Mouse (Mus musculus): ENCODE results near the gene Lrfn2. TPM values are rescaled to one million over a fixed set of nuclear protein-coding genes. Genes with fewer than 3 reads are reported as not detected.

Gene Lrfn2
- total RNA-seq, 1 experiment from 2014 or later: not detected

GRCm38 (mm10) chr17:49030841-49031240, 98.7 kb downstream of the Lrfn2 start:
- no peak for ATAC-seq (replicated peaks; ENCODE audit: low read depth, poor library complexity, severe bottlenecking)

DNA sequence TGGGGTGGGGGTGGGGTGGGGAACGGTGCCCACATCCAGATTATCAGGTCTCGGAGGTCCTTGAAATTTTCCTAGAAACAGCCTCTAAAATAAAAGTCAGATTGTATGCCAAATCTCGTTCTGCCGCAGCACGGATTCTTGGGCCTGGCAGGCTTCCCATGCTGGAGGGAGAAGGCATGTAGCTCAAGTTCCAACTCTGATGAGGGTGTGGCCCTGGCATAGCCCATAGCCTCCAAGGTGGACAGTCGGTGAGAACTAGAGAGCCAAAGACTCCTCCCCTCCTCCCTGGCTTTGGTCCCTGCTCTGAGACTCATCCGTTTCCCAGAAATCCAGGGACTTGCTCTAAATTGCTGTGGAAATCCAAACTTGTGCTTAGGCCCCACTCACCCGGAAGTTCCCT, 99.6 kb downstream of the Lrfn2 start:
- ATAC-seq (replicated peaks; ENCODE audit: low read depth, poor library complexity, severe bottlenecking): no peak

GRCm38 (mm10) chr17:49033276-49033675, 101.1 kb downstream of the Lrfn2 start:
- no peak for ATAC-seq (replicated peaks; ENCODE audit: low read depth, poor library complexity, severe bottlenecking)

DNA sequence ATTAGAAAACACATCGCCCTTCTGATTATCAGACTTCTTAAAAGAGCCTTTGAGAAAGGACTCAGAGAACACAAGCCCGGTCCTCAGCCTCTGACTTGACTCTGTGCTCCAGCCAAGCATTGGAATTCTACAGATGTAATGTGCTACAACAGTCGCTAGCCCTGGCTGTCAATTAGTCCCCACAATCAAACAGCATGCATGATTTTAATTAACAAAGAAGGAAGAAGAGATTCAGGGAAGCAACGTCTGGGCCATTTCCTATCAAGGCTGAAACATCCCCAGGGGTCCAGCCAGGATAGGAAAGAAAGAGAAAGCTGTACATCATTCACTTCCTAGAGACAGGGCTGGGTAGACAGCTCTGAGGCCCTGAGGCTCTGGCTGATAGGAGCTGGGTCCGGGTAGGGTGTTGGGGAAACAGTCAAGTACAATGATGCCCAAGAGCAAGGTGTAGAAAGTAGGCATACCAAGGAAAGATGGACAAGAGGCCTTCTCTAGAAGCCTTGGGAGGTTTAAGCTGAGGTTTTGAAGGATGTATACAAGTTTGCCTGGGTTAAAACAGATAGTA, 101.6 kb downstream of the Lrfn2 start:
- no peak for ATAC-seq (replicated peaks; ENCODE audit: low read depth, poor library complexity, severe bottlenecking)

DNA sequence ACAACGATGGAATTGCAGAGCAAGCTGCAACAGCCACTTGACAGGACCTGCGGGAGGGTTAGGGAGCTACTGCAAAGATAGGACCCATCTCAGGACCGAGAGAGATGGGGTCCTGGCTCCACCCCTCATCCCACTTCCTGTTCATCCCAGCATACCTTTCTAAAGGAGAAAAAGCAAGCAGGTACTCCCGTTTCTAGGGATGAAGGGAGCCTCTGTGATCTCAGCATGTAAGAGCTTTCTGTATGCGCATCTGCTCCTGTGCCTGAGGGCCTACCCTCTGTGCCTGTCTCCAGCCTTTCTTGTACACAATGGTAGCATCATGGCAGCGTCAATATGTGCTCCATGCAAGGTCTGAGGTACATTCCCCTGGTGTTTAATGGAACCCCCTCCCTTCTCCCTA, 102.9 kb downstream of the Lrfn2 start:
- no peak for ATAC-seq (replicated peaks; ENCODE audit: low read depth, poor library complexity, severe bottlenecking)

DNA sequence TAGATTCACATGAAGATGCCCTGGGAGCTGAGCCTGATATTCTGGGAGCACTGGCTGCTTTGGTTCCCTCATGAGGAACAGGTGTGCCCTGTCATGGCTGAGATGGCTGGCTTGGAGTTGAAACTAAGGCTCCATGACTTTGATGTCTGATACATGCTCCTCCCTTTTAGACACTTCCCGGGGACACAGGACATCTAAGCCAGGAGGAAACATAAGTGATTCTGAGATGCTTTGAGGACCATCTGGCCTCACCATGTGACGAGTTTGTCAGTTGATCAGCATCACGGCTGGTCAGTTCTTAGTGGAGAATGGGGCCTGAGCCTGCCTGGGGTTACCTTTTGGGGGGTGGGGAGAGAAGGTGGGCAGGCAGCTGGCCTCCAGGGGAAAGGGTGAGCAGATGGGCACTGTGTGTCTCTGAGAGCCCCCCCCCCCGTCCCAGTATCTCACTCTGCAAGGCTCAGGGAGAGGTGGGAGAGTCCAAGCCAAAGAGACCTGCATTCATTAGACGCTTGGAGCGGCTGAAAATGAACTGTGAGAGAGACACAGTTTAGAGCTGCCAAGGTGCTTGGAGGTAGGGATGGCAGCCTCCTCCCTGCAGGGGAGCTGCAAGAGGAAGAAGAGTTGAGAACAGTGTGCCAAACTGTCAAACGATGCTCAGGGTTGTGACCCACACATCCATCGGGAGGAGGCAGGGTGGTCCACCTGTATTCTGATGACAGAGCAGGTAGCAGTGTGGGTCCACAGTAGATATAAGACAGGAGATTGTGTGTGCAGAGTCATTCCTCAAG, 105.2 kb downstream of the Lrfn2 start:
- ATAC-seq (replicated peaks; ENCODE audit: low read depth, poor library complexity, severe bottlenecking): no peak

DNA sequence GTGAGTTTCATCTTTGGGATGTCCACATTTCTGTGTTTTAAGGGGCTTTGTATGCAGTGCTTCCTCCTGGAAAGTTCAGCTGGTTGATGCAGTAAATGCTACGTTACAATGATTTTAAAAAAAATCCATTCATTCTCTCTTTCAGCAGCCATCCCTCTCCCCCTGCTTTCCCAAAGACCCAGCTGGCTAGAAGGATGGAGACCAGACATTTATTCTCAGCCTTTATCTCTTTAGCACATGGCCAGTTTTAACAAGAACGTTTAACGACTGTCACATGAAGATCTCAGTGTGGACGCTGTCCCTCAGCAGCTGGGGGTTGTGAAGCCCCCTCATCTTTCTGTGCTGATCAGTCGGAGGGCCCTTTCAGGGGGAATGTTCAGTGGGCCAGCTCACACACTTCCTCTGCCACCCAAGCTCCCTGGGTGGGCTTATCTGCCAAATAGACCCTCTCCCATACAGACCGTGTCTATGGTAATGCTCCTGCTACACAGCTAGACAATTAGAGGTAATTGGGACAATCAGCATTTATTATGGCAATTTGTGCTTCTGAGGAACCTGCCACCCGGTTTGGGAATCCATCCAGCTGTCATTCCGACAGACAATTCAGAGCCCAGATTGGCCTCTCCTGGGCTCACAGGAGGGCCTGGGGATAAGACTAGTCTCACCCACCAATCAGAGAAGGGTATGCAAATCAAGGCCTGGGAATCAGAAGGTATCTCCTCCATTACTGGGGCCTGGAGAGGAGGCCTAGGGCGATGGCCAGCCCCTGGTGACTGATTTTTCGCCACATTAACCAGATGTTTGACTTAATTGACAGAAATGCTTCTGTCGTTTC, 111.8 kb downstream of the Lrfn2 start:
- ATAC-seq (replicated peaks; ENCODE audit: low read depth, poor library complexity, severe bottlenecking): no peak

DNA sequence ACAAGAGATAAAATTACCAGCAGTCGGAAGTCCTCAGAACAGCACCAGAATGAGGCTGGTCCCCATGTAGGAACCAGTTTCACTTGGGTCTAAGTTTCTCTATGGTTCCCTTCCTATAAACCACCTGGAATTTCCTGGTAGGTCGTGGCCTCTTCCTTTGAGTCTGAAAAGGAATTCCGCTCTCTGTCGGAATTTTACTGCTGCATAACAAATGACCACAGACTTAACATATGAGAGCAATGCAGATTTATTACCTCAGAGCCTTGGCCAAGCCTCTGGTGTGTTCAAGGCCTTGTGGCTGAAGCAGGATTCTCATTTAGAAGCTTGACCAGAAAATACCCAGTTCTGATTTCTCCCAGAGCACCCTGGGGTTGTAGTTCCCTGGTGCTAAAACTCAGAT, 115.7 kb downstream of the Lrfn2 start:
- ATAC-seq (replicated peaks; ENCODE audit: low read depth, poor library complexity, severe bottlenecking): no peak

GRCm38 (mm10) chr17:49051231-49051630, 119.1 kb downstream of the Lrfn2 start:
- ATAC-seq (replicated peaks; ENCODE audit: low read depth, poor library complexity, severe bottlenecking): no peak

GRCm38 (mm10) chr17:49061141-49061540, 129.0 kb downstream of the Lrfn2 start:
- ATAC-seq (replicated peaks; ENCODE audit: low read depth, poor library complexity, severe bottlenecking): no peak

DNA sequence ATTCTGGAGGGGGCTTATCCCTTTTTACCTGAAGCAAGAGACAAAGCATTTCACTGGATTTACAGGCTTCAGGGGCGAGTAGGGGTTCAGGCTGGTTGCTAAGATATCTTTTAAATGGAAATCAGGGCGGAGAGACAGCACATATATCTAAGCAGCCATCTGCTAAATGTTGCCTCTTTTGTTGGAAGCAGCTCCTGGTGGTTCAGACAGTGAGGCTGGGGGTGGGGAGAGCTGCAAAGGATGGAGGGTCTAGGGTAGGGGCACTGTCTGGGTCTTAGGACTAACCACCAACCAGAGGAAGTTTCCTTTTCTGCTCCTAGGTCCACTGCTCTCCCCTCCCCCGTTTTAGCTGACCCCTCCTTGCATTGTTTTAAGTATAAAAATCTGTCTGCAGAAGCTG, 131.6 kb downstream of the Lrfn2 start:
- ATAC-seq (replicated peaks; ENCODE audit: low read depth, poor library complexity, severe bottlenecking): no peak

GRCm38 (mm10) chr17:49064526-49064925, 132.3 kb downstream of the Lrfn2 start:
- no peak for ATAC-seq (replicated peaks; ENCODE audit: low read depth, poor library complexity, severe bottlenecking)

DNA sequence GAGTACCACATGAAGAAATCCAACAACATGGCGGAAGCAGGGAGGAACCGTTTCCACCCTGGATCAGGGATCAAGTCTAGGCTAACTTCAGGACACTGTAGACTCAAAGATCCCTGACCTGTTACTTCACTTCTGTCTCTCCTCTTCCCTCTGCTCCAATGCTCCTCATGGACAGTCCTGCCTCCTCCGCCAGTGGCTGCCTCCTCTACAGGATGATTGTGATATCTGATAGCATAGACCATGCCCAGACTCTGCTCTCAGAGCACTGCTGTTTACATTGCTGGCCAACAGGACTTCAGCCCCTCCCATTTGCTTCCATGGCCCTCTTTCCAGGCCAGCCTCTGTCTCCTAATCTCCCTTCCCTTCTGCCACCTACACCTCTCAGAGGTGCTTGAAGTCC, 132.9 kb downstream of the Lrfn2 start:
- ATAC-seq (replicated peaks; ENCODE audit: low read depth, poor library complexity, severe bottlenecking): no peak

- ATAC-seq (replicated peaks; ENCODE audit: low read depth, poor library complexity, severe bottlenecking): peak; percentile 60; the same call in 1 of the 2 replicates
Observed at GRCm38 (mm10) chr17:49066748-49067147, 134.6 kb downstream of the Lrfn2 start.

DNA sequence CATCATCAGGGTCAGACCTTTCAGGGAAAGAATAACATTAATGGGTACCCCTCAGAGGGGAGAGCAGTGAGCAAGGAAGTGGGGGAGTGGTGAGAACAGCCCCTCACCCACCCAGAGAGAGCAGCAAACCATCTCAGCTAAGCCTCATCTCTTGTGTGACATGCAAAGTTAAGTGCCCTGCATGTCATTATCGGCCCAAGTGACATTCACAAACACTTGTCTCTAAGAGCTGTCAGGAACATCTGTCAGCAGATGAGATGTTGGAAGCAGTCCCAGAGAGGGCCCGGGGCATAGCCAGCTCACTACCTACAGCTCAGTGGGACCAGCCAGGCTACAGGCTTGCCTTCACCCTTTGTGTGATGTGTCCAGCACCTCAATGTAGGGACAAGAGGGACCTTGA, 146.0 kb downstream of the Lrfn2 start:
- ATAC-seq (replicated peaks; ENCODE audit: low read depth, poor library complexity, severe bottlenecking): no peak

GRCm38 (mm10) chr17:49079647-49080046, 147.5 kb downstream of the Lrfn2 start:
- ATAC-seq (replicated peaks; ENCODE audit: low read depth, poor library complexity, severe bottlenecking): peak; percentile 65; the same call in 1 of the 2 replicates

DNA sequence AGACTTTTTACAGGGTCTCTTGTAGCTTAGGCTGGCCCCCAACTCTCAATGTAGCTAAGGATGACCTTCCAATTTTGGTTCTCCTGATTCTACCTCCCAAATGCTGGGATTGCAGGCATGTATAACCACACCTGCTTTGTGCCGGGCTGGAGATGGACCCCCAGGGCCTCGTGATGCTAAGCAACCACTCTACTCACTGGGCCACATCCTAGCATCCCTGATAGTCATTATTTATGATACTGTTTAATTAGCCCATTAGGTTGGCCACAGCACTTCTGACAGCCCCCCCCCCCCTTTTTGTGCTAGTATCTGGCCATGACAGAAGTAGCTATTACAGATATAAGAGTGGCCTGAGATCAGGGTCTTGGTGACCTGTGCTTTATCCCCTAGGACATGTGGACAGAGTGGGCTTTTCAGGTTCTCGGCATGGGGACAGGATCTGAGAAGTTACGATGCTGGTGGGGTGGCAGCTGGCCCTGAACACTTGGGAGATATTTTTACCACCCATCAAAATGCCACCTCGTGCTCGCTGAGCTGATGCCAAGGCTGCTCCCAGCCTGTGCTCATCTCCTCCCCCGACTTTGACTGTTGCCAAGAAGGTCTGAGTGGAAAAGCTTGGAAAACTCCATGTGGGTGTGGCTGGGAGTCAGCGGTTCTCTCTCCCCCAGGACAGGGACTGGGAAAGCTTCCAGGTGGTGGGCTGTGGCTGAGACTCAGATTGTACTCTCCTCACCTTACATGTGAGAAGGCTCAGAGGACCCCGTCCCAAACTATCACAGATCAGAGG, 151.6 kb downstream of the Lrfn2 start:
- no peak for ATAC-seq (replicated peaks; ENCODE audit: low read depth, poor library complexity, severe bottlenecking)

DNA sequence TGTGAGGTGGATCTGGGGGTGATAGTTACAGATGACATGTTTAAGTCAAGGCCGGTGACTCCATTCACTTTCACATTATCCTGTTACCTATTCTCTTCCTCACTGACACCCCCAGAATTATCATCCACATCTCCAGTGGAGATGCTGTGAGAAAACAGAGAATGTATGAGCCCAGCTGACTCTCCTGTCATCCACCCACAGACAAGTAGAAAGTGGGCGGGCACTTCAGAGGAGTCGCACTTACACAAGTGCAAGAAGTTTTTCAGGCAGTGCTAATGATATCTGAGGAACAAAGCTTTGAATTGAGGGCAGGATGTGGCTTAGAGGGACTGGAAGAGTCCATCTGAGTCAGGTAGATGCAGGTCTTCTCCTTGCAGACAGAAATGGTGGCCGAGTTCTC, 152.9 kb downstream of the Lrfn2 start:
- no peak for ATAC-seq (replicated peaks; ENCODE audit: low read depth, poor library complexity, severe bottlenecking)

- no peak for ATAC-seq (replicated peaks; ENCODE audit: low read depth, poor library complexity, severe bottlenecking)
Observed at GRCm38 (mm10) chr17:49096781-49097544, 164.8 kb downstream of the Lrfn2 start.

DNA sequence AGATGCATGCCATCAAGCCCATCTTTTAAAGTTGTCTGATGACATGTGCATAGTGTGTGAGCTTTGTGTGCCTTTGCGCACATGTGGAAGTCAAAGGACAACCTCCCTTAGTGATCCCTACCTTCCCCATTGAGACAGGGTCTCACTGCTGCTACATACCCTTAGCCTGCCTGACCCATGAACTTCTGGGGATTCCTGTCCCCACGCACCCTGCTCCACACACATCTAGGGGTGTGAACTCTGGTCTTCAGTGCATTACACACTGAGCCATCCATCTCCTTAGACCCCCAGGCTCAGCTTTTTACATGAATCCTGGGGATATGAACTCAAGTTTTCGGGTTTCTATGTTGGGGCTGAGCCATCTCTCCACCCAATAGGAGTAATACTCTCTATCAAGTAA, 179.2 kb downstream of the Lrfn2 start:
- no peak for ATAC-seq (replicated peaks; ENCODE audit: low read depth, poor library complexity, severe bottlenecking)
